Mouse (Mus musculus) lung, embryonic 14.5 days (tissue): ENCODE measurements at regions not wholly inside any gene's neighbourhood (a gene's known extent, or its start where the extent isn't known, plus 50 kb on each side); places are given as distances from the start of the nearest gene placed in this dataset.
A peak's percentile ranks its signal among the peaks of the same experiment; 100 is the strongest.

ENCODE experiments used
- ATAC-seq: fragments of 200-750 bp; cut with Nextera tagmentation; 2 replicates; pipeline ENCODE4 v1.8.0; 2017; ENCODE audit warnings: mild to moderate bottlenecking, moderate TSS enrichment, moderate library complexity; ENCODE audit not compliant: insufficient read depth
- DNase-seq: peaks from one replicate; pipeline ENCODE4 v3.0.0-alpha.2; 2015
- H3K27ac ChIP-seq: fragments of 300-500 bp; sonication (generic); 2 replicates; pipeline ENCODE4 v1.5.1; 2014; ENCODE audit warnings: low read depth, mild to moderate bottlenecking, moderate library complexity
- H3K27me3 ChIP-seq: fragments of 300-500 bp; sonication (generic); 2 replicates; pipeline ENCODE4 v1.6.1; 2014; ENCODE audit warnings: low read length, control low read depth; ENCODE audit not compliant: insufficient read depth
- H3K36me3 ChIP-seq: fragments of 300-500 bp; sonication (generic); 2 replicates; pipeline ENCODE4 v1.6.1; 2014; ENCODE audit warnings: control low read depth; ENCODE audit not compliant: insufficient read depth
- H3K4me1 ChIP-seq: fragments of 300-500 bp; sonication (generic); 2 replicates; pipeline ENCODE4 v1.6.1; 2014; ENCODE audit warnings: antibody characterized with exemption, control low read depth; ENCODE audit not compliant: insufficient read depth
- H3K4me2 ChIP-seq: fragments of 300-500 bp; sonication (generic); 2 replicates; pipeline ENCODE4 v1.6.1; 2014; ENCODE audit warnings: mild to moderate bottlenecking
- H3K4me3 ChIP-seq: fragments of 300-500 bp; sonication (generic); 2 replicates; pipeline ENCODE4 v1.5.1; 2014; ENCODE audit warnings: low read depth, low read length
- H3K9ac ChIP-seq: fragments of 300-500 bp; sonication (generic); 2 replicates; pipeline ENCODE4 v1.6.1; 2014
- H3K9me3 ChIP-seq: fragments of 300-500 bp; sonication (generic); 2 replicates; pipeline ENCODE4 v1.6.1; 2016; ENCODE audit warnings: low read depth, low read length, control low read depth
- CTCF ChIP-seq: IDR thresholded peaks from 2 replicates; pipeline ENCODE4 v1.5.1; 2016; ENCODE audit warnings: antibody characterized with exemption, low read depth
- WGBS: fragments of 180-500 bp; shearing (Covaris S2); extraction: QIAGEN DNeasy Blood & Tissue Kit; methylation state at CpG from one replicate; pipeline ENCODE4 v1.1.7; 2014; 5-methylcytosine and 5-hydroxymethylcytosine counted together

DNA sequence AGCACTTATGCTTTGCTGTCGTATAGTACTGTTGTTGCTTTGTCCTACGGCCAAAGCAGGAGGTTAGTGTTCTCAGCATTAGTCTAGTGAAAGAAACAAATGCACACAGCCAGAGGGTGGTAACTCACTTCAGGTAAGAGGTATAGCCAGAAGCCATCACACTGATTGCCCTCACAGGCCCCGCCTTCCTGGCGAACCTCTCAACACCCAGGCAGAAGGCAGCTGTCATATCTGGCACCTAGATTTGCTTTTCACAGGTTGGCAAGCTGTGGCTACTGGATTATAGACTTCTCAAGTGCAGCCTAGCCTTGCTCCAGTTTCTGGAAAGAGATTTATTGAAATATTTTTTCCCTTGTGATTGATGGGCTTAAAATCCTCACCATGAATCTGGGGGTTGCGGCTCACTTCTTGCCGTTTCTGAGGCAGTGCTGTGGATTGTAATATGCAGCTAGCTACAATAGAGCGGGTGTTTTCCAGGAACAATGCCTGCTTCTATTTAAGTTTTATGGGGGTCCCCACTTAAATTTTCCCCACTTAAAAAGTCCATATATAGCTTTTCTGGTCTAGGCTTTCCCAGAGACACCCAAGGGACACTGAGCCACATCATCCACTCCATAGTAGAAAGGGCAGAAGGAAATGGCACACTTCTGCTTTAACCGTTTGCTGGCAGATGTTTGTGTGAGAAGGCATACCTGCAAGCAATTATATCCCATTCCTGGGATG lies 109.1 kb upstream of the Tmc3 start:
- H3K4me2 ChIP-seq: no peak overlapping the region
- no peak overlapping the region for H3K4me3 ChIP-seq
- DNase-seq (peak; percentile 11), ATAC-seq (0 out of 2 replicates have a peak, but pooled peaks have one; percentile 7)
- H3K27me3 ChIP-seq: no peaks in the 10 kb centered on the region
- H3K36me3 ChIP-seq: no peaks in the 10 kb centered on the region
- no peak for TF ChIP-seq CTCF
- no peak overlapping the region for H3K9ac ChIP-seq
- H3K27ac ChIP-seq: no peak overlapping the region; the same call in 1 of the 2 replicates
- H3K4me1 ChIP-seq: peaks cover 16% of the 10 kb centered on the region
- WGBS: 57% methylated on average over 8 of the region's 8 CpGs
- no peaks in the 10 kb centered on the region for H3K9me3 ChIP-seq

DNA sequence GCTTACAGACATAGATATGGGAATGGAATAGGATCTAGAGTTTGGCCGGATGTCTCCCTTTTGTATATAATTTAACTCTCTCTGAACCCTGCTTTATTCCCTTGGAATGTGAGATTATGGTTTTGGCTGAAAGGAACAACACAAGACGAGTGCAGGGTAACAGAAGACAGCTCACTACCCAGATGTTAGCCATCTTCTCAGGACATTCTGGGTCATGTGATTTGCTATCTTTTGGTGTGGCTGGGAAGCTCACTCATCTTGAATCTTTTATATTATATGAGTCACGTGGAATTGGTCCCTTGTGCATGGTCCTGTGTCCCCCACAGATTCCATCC lies 108.6 kb upstream of the Tmc3 start:
- DNase-seq (peak; percentile 60), ATAC-seq (peak; percentile 67; the same call in 1 of the 2 replicates)
- Histone ChIP-seq H3K9me3 (no peaks in the 10 kb centered on the region), H3K36me3 (no peaks in the 10 kb centered on the region), H3K4me2 (no peak overlapping the region), H3K4me3 (no peak overlapping the region), H3K27ac (peak overlapping the region; percentile 2; the same call in 1 of the 2 replicates), H3K9ac (no peak overlapping the region), H3K27me3 (no peaks in the 10 kb centered on the region), H3K4me1 (peaks cover 16% of the 10 kb centered on the region)
- WGBS: 34% methylated on average over 3 of the region's 3 CpGs
- TF ChIP-seq CTCF: no peak

DNA sequence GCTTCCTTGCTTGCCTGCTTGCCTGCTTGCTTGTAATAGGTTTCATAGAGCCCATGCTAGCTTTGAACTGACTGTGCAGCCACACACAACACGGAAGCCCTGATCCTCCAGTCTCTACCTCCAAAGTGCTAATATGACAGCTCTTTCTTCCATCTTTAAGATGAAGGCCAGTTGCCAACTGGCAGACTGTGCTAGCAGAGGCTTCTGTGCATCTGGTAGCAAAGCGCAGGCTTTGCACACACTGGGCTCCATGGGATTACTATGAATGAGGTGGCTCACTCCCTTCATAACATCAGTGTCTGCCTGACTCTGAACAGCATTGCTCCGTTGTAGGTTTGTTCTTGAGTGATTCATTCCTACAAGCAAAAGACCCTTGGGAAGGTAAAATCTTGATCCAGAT lies 107.9 kb upstream of the Tmc3 start:
- peaks cover 16% of the 10 kb centered on the region for H3K4me1 ChIP-seq
- ATAC-seq (no peak), DNase-seq (peak; percentile 9)
- H3K4me2 ChIP-seq: no peak overlapping the region
- TF ChIP-seq CTCF: no peak
- H3K4me3 ChIP-seq: no peak overlapping the region
- 73% methylated on average over 3 of the region's 3 CpGs for WGBS
- no peaks in the 10 kb centered on the region for H3K9me3 ChIP-seq
- H3K27ac ChIP-seq: no peak overlapping the region
- H3K9ac ChIP-seq: no peak overlapping the region
- H3K27me3 ChIP-seq: no peaks in the 10 kb centered on the region
- H3K36me3 ChIP-seq: no peaks in the 10 kb centered on the region

DNA sequence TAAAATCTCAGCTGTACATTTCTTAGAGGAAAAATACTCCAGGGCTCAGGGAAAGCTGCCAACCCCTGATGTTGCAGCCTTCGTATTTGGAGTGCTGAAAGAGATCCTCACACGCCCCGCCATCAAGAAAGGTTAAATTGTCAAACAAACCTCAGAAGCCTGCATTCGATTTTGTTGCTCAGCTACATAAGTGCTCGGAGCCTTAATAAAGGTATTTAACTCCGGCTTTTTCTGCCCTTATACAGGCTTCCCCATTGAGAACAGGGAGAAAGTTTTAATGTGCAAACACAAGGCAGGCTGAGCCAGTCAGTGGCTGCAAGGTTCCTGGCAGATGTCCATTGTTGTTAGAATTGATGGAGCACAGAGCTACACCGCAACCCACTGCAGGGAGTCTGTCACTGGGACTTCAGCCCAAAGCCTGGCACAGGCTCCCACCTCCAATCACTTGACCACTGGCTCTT lies 107.0 kb upstream of the Tmc3 start:
- 12% methylated on average over 7 of the region's 7 CpGs for WGBS
- H3K36me3 ChIP-seq: no peaks in the 10 kb centered on the region
- DNase-seq (peak; percentile 86), ATAC-seq (peak; percentile 53)
- peak overlapping the region; percentile 21; the same call in 1 of the 2 replicates for H3K27ac ChIP-seq
- no peaks in the 10 kb centered on the region for H3K27me3 ChIP-seq
- H3K9ac ChIP-seq: no peak overlapping the region
- H3K4me2 ChIP-seq: 0 out of 2 replicates have a peak overlapping the region, but pooled peaks have one; percentile 2
- peaks cover 18% of the 10 kb centered on the region for H3K4me1 ChIP-seq
- H3K9me3 ChIP-seq: no peaks in the 10 kb centered on the region
- no peak for TF ChIP-seq CTCF
- no peak overlapping the region for H3K4me3 ChIP-seq

GRCm38 (mm10) chr7:83481655-83482054 lies 103.1 kb upstream of the Tmc3 start:
- ATAC-seq (no peak), DNase-seq (no peak)
- H3K9me3 ChIP-seq: no peaks in the 10 kb centered on the region
- no peaks in the 10 kb centered on the region for H3K36me3 ChIP-seq
- H3K4me3 ChIP-seq: no peak overlapping the region
- no peak for TF ChIP-seq CTCF
- no peak overlapping the region for H3K27ac ChIP-seq
- H3K4me1 ChIP-seq: peaks cover 12% of the 10 kb centered on the region; the same call in 1 of the 2 replicates
- H3K9ac ChIP-seq: no peak overlapping the region
- H3K27me3 ChIP-seq: no peaks in the 10 kb centered on the region
- no peak overlapping the region for H3K4me2 ChIP-seq

GRCm38 (mm10) chr7:83482254-83482653 lies 102.5 kb upstream of the Tmc3 start:
- no peaks in the 10 kb centered on the region for H3K36me3 ChIP-seq
- TF ChIP-seq CTCF: no peak
- H3K9me3 ChIP-seq: no peaks in the 10 kb centered on the region
- no peak overlapping the region for H3K4me3 ChIP-seq
- peaks cover 10% of the 10 kb centered on the region; the same call in 1 of the 2 replicates for H3K4me1 ChIP-seq
- WGBS: 64% methylated on average over 3 of the region's 3 CpGs
- no peak overlapping the region for H3K27ac ChIP-seq
- no peak for DNase-seq
- no peaks in the 10 kb centered on the region for H3K27me3 ChIP-seq
- H3K4me2 ChIP-seq: no peak overlapping the region
- no peak overlapping the region for H3K9ac ChIP-seq
- no peak for ATAC-seq

DNA sequence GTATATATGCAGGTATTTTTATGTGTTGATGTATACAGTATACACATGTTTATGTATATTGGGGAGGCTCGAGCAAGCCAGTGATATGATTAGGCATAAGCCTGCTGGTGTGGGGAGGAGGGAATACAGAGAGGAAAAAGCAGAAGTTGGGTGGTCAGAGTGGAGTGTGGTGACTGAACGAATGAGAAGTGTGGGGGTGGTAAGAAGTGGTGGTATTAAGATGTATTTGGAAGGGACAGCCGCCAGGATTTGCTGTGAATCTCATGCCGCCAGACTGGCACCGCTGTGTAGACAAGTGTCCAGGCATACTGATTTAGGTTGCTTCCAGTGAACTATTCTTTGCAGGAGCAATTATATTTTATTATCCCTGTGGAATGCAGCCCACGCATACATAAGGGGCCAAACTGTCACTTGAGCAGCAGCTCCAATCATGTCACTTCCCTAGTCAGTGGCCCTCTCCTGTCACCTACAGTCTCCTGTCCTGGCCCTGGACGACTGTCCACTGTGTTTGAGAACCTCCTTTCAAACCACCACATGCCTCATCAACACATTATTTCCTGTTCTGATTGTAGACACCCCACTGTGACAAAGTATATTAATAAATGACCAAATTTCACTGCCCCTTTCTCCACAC lies 101.9 kb upstream of the Tmc3 start:
- Histone ChIP-seq H3K4me2 (no peak overlapping the region), H3K27ac (no peak overlapping the region), H3K36me3 (no peaks in the 10 kb centered on the region), H3K4me3 (no peak overlapping the region), H3K27me3 (no peaks in the 10 kb centered on the region), H3K4me1 (peaks cover 6% of the 10 kb centered on the region; the same call in 1 of the 2 replicates), H3K9ac (no peak overlapping the region), H3K9me3 (no peaks in the 10 kb centered on the region)
- ATAC-seq (no peak), DNase-seq (no peak)
- no peak for TF ChIP-seq CTCF
- 39% methylated on average over 7 of the region's 7 CpGs for WGBS
